Mouse (Mus musculus): ENCODE data around the gene Hhipl1. TPM values are rescaled to one million over a fixed set of nuclear protein-coding genes. Genes with fewer than 3 reads are reported as not detected.

Gene Hhipl1
- polyA plus RNA-seq, 1 experiment from 2014 or later = 2.3 TPM

DNA sequence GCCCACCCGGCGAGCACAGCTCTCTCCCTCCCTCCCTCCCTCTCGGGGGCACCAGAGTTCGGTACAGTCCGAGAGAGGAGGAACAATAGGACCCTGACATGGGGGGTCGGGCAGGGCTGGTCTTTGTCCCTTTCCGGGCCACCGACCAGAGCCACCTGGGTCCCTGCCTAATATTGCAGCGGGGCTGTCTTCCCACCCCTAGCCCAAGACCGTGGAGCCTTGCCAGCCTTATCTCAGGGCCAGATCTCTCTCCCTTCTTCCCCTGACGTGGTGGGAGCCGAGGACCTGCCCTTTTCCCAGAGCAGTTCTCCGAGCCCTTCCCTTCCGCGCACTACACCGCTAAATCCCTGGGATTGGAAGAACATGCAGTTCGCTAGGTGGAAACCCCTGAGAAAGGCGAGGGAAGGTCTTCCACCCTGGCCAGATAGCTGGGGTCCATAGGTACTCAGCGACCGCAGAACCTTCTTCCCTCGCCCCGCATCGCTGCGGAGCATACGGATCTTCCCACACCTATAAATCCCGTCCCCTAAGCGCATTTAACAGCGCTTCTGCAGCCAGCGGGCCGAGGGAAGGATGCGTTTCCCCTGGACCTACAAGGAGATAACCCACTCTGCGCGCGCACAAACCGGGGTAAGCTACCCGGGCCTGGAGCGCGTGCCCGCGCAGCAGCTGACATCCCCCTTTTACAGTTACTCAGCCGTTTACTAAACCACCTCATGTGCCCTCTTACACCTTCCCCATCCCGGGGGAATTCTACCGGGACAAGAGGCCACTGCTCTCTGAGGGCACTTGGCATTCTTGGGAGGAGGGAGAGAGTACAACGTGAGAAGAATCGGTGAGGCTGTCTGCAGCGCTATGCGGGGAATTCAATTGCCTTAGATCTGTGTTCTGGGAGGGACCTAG, 29.9 kb upstream of the Hhipl1 start:
- WGBS = under 1% methylated on average over 44 of the region's 47 CpGs
- Histone ChIP-seq H3K27me3 (ENCODE audit: control insufficient read depth, insufficient read depth, low read length) (no peaks in the 10 kb centered on the region), H3K27ac (ENCODE audit: low read depth, low read length) (peak overlapping the region; percentile 97), H3K4me3 (ENCODE audit: low read depth, low read length) (peak overlapping the region; percentile 88), H3K4me2 (ENCODE audit: low read depth, low read length) (peak overlapping the region; percentile 88), H3K9ac (replicated peaks; ENCODE audit: low read depth, low read length) (peak overlapping the region; percentile 74), H3K4me1 (ENCODE audit: control insufficient read depth, insufficient read depth, low read length) (peaks cover 54% of the 10 kb centered on the region), H3K36me3 (ENCODE audit: control insufficient read depth, insufficient read depth, low read length) (no peaks in the 10 kb centered on the region), H3K9me3 (ENCODE audit: control insufficient read depth, low read length) (no peaks in the 10 kb centered on the region)
- ATAC-seq (ENCODE audit: low read depth) = peak; percentile 0

DNA sequence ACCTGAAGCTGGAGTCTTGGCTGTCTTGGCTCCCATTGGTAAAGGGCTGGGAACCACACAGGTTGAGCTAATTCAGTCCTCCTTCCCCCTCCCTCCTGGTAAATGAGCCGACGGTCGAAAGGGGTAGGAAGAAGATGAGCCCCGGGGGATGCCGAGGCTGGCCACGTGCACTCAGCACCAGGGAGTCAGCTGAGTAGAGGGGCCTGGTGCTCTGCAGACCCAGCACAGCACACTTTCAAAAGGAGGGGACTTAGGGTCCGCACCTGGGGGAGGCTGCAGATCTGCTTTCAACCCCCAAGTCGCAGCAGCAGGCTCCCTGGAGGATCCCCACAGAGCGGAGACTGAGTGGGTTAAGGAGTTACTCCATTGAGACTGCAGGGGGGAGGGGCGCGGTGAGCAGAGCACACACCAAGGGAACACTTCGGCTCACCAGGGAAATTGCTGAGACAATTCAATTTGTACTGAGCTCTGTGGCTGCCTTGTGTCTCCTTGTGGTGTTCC, 28.7 kb upstream of the Hhipl1 start:
- WGBS = 3% methylated on average over 12 of the region's 12 CpGs
- Histone ChIP-seq H3K36me3 (ENCODE audit: control insufficient read depth, insufficient read depth, low read length) (no peaks in the 10 kb centered on the region), H3K27ac (ENCODE audit: low read depth, low read length) (peak overlapping the region; percentile 97), H3K9me3 (ENCODE audit: control insufficient read depth, low read length) (no peaks in the 10 kb centered on the region), H3K4me2 (ENCODE audit: low read depth, low read length) (peak overlapping the region; percentile 88), H3K27me3 (ENCODE audit: control insufficient read depth, insufficient read depth, low read length) (no peaks in the 10 kb centered on the region), H3K9ac (replicated peaks; ENCODE audit: low read depth, low read length) (peak overlapping the region; percentile 21; the same call in 1 of the 2 replicates), H3K4me3 (ENCODE audit: low read depth, low read length) (peak overlapping the region; percentile 88; the same call in 1 of the 2 replicates), H3K4me1 (ENCODE audit: control insufficient read depth, insufficient read depth, low read length) (peaks cover 41% of the 10 kb centered on the region)
- ATAC-seq (ENCODE audit: low read depth) = peak; percentile 5; the same call in 1 of the 2 replicates

DNA sequence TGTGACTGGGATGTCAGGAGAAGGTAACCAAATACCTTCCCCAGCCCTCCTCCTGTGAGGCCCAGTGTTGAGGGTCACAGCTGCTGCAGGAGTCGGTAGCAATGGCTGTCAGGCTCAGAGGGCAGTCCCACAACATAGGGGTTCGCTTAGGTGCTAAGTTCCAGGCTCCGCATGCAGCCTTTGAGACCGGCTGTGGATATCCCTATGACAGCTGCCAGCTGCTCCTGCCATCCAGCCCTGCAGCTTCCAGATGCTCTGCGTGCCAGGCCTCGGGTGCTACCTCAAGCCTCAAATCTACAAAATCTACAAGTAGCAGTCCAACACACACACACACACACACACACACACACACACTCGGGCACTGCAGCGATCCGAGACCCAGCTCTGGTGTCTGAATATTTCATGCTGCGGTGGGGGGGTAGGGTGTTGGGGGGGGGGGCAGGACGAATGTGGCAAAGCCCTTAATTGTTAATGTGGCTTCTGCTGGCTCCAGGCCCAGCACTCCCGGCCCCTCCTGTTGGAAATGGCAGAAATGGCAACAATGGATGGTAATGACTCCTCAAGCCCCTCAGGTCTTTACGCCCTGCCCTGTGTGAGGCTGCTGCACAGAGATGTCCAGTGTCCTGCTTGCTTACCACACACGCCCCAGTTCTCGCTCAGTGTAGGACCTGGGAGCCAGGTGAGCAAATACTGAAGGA, 27.7 kb upstream of the Hhipl1 start:
- Histone ChIP-seq H3K36me3 (ENCODE audit: control insufficient read depth, insufficient read depth, low read length) (no peaks in the 10 kb centered on the region), H3K27ac (ENCODE audit: low read depth, low read length) (peak overlapping the region; percentile 97), H3K4me2 (ENCODE audit: low read depth, low read length) (peak overlapping the region; percentile 88; the same call in 1 of the 2 replicates), H3K9me3 (ENCODE audit: control insufficient read depth, low read length) (no peaks in the 10 kb centered on the region), H3K27me3 (ENCODE audit: control insufficient read depth, insufficient read depth, low read length) (no peaks in the 10 kb centered on the region), H3K9ac (replicated peaks; ENCODE audit: low read depth, low read length) (no peak overlapping the region), H3K4me1 (ENCODE audit: control insufficient read depth, insufficient read depth, low read length) (peaks cover 32% of the 10 kb centered on the region), H3K4me3 (ENCODE audit: low read depth, low read length) (peak overlapping the region; percentile 88; the same call in 1 of the 2 replicates)
- 21% methylated on average over 15 of the region's 15 CpGs for WGBS
- ATAC-seq (ENCODE audit: low read depth) = no peak

DNA sequence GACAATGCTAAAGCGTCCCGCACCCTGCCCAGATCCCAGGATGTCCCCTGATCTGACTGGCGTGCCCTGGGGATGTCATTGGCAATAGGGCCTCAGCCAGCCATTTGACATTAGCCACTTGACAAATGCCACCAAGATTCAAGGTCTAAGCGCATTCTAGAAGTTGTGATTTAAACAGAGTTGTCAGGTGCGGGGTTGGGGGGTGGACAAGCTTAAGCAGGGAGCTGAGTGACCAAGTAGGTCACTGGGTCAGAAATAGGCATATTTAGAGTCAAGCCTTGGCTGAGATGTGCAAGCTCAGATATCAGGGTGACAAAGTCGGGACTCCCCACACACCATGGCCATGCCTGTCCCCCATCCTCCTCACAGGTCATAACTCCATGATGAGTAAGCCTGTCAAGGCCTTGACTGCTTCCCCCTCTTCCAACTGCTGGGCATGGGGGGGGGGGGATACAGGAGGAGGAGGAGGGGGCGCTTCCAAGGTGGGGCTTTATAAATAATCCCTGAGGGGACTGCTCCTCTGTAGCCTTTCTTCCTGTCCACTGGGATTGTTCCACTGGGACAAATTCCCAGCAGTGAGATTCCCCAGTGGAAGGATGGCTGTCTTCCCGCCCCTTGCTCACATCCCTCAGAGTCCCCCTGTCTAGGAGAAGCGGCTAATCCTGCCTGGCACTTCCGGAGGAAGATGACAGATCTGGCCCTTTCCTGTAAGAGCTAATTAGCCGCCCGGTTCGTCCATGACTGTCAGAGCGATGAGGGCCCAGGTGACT, 21.4 kb upstream of the Hhipl1 start:
- no peaks in the 10 kb centered on the region for H3K27me3 ChIP-seq (ENCODE audit: control insufficient read depth, insufficient read depth, low read length)
- WGBS = 37% methylated on average over 14 of the region's 14 CpGs
- H3K9me3 ChIP-seq (ENCODE audit: control insufficient read depth, low read length) = no peaks in the 10 kb centered on the region
- peak; percentile 15; the same call in 1 of the 2 replicates for ATAC-seq (ENCODE audit: low read depth)
- H3K27ac ChIP-seq (ENCODE audit: low read depth, low read length) = peak overlapping the region; percentile 24
- peaks cover 12% of the 10 kb centered on the region for H3K4me1 ChIP-seq (ENCODE audit: control insufficient read depth, insufficient read depth, low read length)
- no peak overlapping the region for H3K9ac ChIP-seq (replicated peaks; ENCODE audit: low read depth, low read length)
- no peaks in the 10 kb centered on the region for H3K36me3 ChIP-seq (ENCODE audit: control insufficient read depth, insufficient read depth, low read length)
- H3K4me3 ChIP-seq (ENCODE audit: low read depth, low read length) = no peak overlapping the region
- peak overlapping the region; percentile 8; the same call in 1 of the 2 replicates for H3K4me2 ChIP-seq (ENCODE audit: low read depth, low read length)

DNA sequence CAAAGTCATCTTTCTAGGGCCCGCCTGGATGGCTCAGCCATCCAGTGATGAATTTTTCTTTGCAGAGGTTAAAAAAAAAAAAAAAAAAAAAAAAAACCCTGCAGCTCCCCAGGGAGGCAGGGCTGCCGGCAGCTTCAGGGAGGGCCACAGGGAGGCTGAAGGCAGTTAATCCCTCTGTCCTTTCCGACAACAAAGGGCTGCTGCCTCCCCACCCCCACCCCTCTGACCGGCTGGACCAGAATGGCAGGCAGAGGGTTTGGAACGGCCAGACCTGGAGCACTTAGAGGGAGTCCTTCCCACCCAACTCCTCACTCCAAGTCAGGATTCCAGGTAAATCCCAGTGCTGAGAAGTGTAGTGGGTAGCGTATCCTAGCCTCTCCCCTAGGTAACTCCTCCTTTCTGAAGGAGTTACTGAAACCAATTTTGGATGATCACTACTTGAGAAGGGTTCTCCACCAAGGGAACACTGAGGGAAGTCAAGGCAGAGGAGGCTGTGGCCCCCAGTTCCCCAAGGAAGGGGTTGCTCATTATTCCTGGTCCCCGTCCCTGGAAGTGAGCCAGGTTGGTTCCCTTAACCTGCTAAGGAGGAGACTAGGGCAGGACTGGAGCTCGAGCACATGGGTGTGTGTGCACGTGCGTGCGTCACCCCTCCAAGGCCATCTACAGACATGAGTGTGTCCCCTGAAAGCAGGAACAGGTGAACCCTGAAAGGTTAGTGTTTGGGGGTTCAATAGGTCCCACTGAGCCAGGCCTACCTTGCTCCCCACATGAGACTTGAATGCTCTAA, 20.7 kb upstream of the Hhipl1 start:
- no peak overlapping the region for H3K4me3 ChIP-seq (ENCODE audit: low read depth, low read length)

DNA sequence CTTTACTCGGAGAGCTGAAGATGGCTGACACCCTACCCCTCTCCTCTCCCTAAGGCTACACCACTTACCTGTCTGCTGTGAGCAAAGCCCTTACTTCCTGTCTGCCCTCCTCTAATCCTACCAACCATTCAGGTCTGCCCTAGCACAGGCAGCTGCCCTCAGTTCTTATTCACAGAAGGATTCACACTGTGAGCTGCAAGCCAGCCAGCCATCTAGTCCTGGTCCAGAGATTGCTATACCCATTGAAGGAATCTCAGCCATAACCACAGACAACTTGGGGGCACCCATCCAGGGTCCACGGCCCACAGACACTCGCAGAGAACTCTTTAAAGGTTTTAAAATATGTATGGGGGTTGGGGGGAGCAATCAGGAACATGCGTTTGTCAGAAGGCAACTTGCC, 19.7 kb upstream of the Hhipl1 start:
- 81% methylated on average over 4 of the region's 4 CpGs for WGBS
- no peak overlapping the region for H3K27ac ChIP-seq (ENCODE audit: low read depth, low read length)
- H3K9me3 ChIP-seq (ENCODE audit: control insufficient read depth, low read length) = no peaks in the 10 kb centered on the region
- H3K4me1 ChIP-seq (ENCODE audit: control insufficient read depth, insufficient read depth, low read length) = peaks cover 12% of the 10 kb centered on the region
- H3K36me3 ChIP-seq (ENCODE audit: control insufficient read depth, insufficient read depth, low read length) = no peaks in the 10 kb centered on the region
- H3K27me3 ChIP-seq (ENCODE audit: control insufficient read depth, insufficient read depth, low read length) = no peaks in the 10 kb centered on the region
- no peak overlapping the region for H3K4me2 ChIP-seq (ENCODE audit: low read depth, low read length)
- H3K9ac ChIP-seq (replicated peaks; ENCODE audit: low read depth, low read length) = no peak overlapping the region
- no peak overlapping the region for H3K4me3 ChIP-seq (ENCODE audit: low read depth, low read length)
- no peak for ATAC-seq (ENCODE audit: low read depth)

More for the DNA sequence above, 20.7 kb upstream of the Hhipl1 start:
- H3K4me1 ChIP-seq (ENCODE audit: control insufficient read depth, insufficient read depth, low read length) = peaks cover 12% of the 10 kb centered on the region
- H3K9ac ChIP-seq (replicated peaks; ENCODE audit: low read depth, low read length) = peak overlapping the region; percentile 28
- peak overlapping the region; percentile 24 for H3K27ac ChIP-seq (ENCODE audit: low read depth, low read length)
- no peaks in the 10 kb centered on the region for H3K9me3 ChIP-seq (ENCODE audit: control insufficient read depth, low read length)
- WGBS = 24% methylated on average over 11 of the region's 11 CpGs
- no peaks in the 10 kb centered on the region for H3K36me3 ChIP-seq (ENCODE audit: control insufficient read depth, insufficient read depth, low read length)
- 0 out of 2 replicates have a peak, but pooled peaks have one; percentile 36 for ATAC-seq (ENCODE audit: low read depth)
- H3K27me3 ChIP-seq (ENCODE audit: control insufficient read depth, insufficient read depth, low read length) = no peaks in the 10 kb centered on the region
- peak overlapping the region; percentile 8; the same call in 1 of the 2 replicates for H3K4me2 ChIP-seq (ENCODE audit: low read depth, low read length)

DNA sequence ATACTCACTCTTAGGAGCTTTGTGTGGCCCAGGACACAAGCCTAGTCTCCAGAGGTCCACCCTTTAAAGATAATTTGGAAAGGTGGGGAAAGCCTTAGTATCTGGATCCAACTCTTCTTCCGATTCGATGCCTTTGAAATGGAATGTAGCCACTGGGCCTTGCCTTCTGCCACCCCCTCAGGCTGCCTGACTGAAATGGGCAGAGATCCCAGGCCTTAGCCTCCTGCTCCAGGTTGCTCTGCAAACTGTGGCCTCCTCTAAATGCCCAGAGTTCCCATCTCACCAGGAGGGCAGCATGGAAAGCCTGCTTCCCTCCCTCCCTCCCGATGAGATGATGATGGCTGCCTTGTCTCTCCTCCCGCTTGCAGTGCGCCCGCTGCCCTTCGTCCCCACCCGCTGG, 19.1 kb upstream of the Hhipl1 start:
- H3K4me3 ChIP-seq (ENCODE audit: low read depth, low read length) = no peak overlapping the region
- H3K9ac ChIP-seq (replicated peaks; ENCODE audit: low read depth, low read length) = no peak overlapping the region
- no peaks in the 10 kb centered on the region for H3K36me3 ChIP-seq (ENCODE audit: control insufficient read depth, insufficient read depth, low read length)
- H3K9me3 ChIP-seq (ENCODE audit: control insufficient read depth, low read length) = no peaks in the 10 kb centered on the region
- no peak overlapping the region for H3K4me2 ChIP-seq (ENCODE audit: low read depth, low read length)
- ATAC-seq (ENCODE audit: low read depth) = no peak
- H3K27ac ChIP-seq (ENCODE audit: low read depth, low read length) = no peak overlapping the region
- H3K4me1 ChIP-seq (ENCODE audit: control insufficient read depth, insufficient read depth, low read length) = peaks cover 12% of the 10 kb centered on the region
- H3K27me3 ChIP-seq (ENCODE audit: control insufficient read depth, insufficient read depth, low read length) = no peaks in the 10 kb centered on the region
- WGBS = 95% methylated on average over 8 of the region's 8 CpGs
